Mouse (Mus musculus): ENCODE results near the gene Abhd17c. TPM values are rescaled to one million over a fixed set of nuclear protein-coding genes. Genes with fewer than 3 reads are reported as not detected.

The Abhd17c gene
- polyA plus RNA-seq, 1 experiment: 30.2 TPM

GRCm38 (mm10) chr7:84174655-84175448, 23.2 kb upstream of the Abhd17c start:
- no peak for TF ChIP-seq CTCF (IDR thresholded peaks at IDR 0.05; ENCODE audit: low read depth, low read length)
- no peak for TF ChIP-seq POLR2A (IDR thresholded peaks at IDR 0.05; ENCODE audit: borderline replicate concordance, low read depth, low read length)
- Histone ChIP-seq H3K4me3 (ENCODE audit: insufficient read depth, low read length) (no peak overlapping the region), H3K4me1 (ENCODE audit: control insufficient read depth, insufficient read depth, low read length) (peaks cover 27% of the 10 kb centered on the region), H3K27ac (ENCODE audit: insufficient read depth, low read depth, low read length) (no peak overlapping the region)

GRCm38 (mm10) chr7:84173394-84173793, 21.7 kb upstream of the Abhd17c start:
- TF ChIP-seq CTCF (IDR thresholded peaks at IDR 0.05; ENCODE audit: low read depth, low read length) (no peak), POLR2A (IDR thresholded peaks at IDR 0.05; ENCODE audit: borderline replicate concordance, low read depth, low read length) (no peak)
- no peak overlapping the region for H3K27ac ChIP-seq (ENCODE audit: insufficient read depth, low read depth, low read length)
- peaks cover 27% of the 10 kb centered on the region for H3K4me1 ChIP-seq (ENCODE audit: control insufficient read depth, insufficient read depth, low read length)
- no peak overlapping the region for H3K4me3 ChIP-seq (ENCODE audit: insufficient read depth, low read length)

DNA sequence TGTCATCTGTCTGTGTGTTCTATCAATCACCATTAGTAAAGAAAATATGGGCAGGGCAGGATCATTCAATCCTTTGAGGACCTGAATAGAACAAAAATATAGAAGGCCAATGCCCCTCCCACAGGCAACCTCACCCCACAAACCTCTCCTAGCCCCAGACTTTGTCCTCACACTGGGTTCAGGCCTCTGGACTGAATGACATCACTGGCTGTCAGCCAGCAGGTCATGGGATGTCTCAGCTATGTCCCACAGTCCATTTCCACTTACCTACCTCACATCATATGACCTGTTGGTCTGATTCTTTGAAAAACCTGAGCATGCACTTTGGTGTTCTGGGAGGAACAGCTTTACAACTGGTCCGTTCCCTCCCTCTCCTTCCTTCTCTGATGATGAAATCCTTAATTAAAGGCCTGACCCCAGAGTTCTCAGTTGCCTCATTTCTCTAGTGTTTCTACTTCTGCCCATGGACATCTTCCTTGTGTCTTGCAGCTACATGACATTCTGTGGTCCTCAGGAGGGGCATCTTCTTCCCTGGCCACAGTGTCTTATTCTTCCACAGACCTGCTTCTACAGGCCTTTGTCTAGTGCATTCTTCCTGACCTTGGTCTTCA, 19.6 kb upstream of the Abhd17c start:
- TF ChIP-seq POLR2A (IDR thresholded peaks at IDR 0.05; ENCODE audit: borderline replicate concordance, low read depth, low read length): no peak
- no peak for TF ChIP-seq CTCF (IDR thresholded peaks at IDR 0.05; ENCODE audit: low read depth, low read length)
- H3K27ac ChIP-seq (ENCODE audit: insufficient read depth, low read depth, low read length): no peak overlapping the region
- peaks cover 18% of the 10 kb centered on the region for H3K4me1 ChIP-seq (ENCODE audit: control insufficient read depth, insufficient read depth, low read length)
- no peak overlapping the region for H3K4me3 ChIP-seq (ENCODE audit: insufficient read depth, low read length)

- TF ChIP-seq POLR2A (IDR thresholded peaks at IDR 0.05; ENCODE audit: borderline replicate concordance, low read depth, low read length): no peak
- no peak for TF ChIP-seq CTCF (IDR thresholded peaks at IDR 0.05; ENCODE audit: low read depth, low read length)
- H3K4me1 ChIP-seq (ENCODE audit: control insufficient read depth, insufficient read depth, low read length): peaks cover 24% of the 10 kb centered on the region
- no peak overlapping the region for H3K27ac ChIP-seq (ENCODE audit: insufficient read depth, low read depth, low read length)
- H3K4me3 ChIP-seq (ENCODE audit: insufficient read depth, low read length): no peak overlapping the region
Measured at GRCm38 (mm10) chr7:84168355-84168754, 16.7 kb upstream of the Abhd17c start.

GRCm38 (mm10) chr7:84166721-84167419, 15.2 kb upstream of the Abhd17c start:
- no peak for TF ChIP-seq POLR2A (IDR thresholded peaks at IDR 0.05; ENCODE audit: borderline replicate concordance, low read depth, low read length)
- TF ChIP-seq CTCF (IDR thresholded peaks at IDR 0.05; ENCODE audit: low read depth, low read length): no peak
- no peak overlapping the region for H3K27ac ChIP-seq (ENCODE audit: insufficient read depth, low read depth, low read length)
- H3K4me1 ChIP-seq (ENCODE audit: control insufficient read depth, insufficient read depth, low read length): peaks cover 27% of the 10 kb centered on the region

GRCm38 (mm10) chr7:84166007-84166406, 14.3 kb upstream of the Abhd17c start:
- H3K4me3 ChIP-seq (ENCODE audit: insufficient read depth, low read length): no peak overlapping the region
- TF ChIP-seq POLR2A (IDR thresholded peaks at IDR 0.05; ENCODE audit: borderline replicate concordance, low read depth, low read length) (no peak), CTCF (IDR thresholded peaks at IDR 0.05; ENCODE audit: low read depth, low read length) (no peak)
- no peak overlapping the region for H3K27ac ChIP-seq (ENCODE audit: insufficient read depth, low read depth, low read length)
- peaks cover 19% of the 10 kb centered on the region for H3K4me1 ChIP-seq (ENCODE audit: control insufficient read depth, insufficient read depth, low read length)

More at GRCm38 (mm10) chr7:84166721-84167419, 15.2 kb upstream of the Abhd17c start:
- no peak overlapping the region for H3K4me3 ChIP-seq (ENCODE audit: insufficient read depth, low read length)

GRCm38 (mm10) chr7:84165288-84165687, 13.6 kb upstream of the Abhd17c start:
- H3K27ac ChIP-seq (ENCODE audit: insufficient read depth, low read depth, low read length): no peak overlapping the region

DNA sequence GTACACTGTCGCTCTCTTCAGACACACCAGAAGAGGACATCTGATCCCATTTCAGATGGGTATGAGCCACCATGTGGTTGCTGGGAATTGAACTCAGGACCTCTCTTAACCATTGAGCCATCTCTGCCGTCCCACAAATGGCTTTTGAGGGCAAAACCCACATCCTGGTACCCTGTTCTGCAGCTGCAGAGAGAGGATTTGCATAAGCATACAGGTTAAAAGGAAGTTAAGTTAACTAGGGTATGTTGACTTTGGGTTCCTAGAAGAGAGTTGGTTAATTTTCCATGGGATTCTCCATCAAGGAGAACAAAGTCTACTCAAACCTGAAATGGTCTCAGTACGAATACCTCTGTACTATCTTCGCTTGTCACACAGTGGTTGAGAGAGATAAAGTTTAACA, 13.2 kb upstream of the Abhd17c start:
- Histone ChIP-seq H3K4me3 (ENCODE audit: insufficient read depth, low read length) (no peak overlapping the region), H3K4me1 (ENCODE audit: control insufficient read depth, insufficient read depth, low read length) (peaks cover 15% of the 10 kb centered on the region), H3K27ac (ENCODE audit: insufficient read depth, low read depth, low read length) (no peak overlapping the region)
- TF ChIP-seq POLR2A (IDR thresholded peaks at IDR 0.05; ENCODE audit: borderline replicate concordance, low read depth, low read length): no peak

More at GRCm38 (mm10) chr7:84165288-84165687, 13.6 kb upstream of the Abhd17c start:
- no peak overlapping the region for H3K4me3 ChIP-seq (ENCODE audit: insufficient read depth, low read length)
- no peak for TF ChIP-seq POLR2A (IDR thresholded peaks at IDR 0.05; ENCODE audit: borderline replicate concordance, low read depth, low read length)
- TF ChIP-seq CTCF (IDR thresholded peaks at IDR 0.05; ENCODE audit: low read depth, low read length): no peak
- peaks cover 15% of the 10 kb centered on the region for H3K4me1 ChIP-seq (ENCODE audit: control insufficient read depth, insufficient read depth, low read length)

DNA sequence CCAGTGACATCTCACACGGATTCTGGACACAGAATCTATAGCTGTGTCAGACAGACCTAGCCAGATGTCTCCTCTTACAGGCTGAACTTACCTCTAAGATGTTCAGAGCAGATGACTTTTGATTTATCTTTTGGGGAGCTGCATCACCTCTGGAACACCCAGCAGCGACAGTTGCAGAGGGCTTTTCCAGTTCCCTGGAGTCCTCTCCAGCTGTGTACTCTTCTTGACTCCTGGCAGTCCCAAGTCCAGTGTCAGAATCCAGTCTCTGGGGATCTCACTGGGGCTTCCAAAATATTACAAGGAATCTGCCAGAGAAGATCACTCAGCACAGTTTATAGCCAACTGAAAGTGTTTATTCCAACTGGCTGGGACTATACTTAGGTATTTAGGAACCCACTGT, 12.7 kb upstream of the Abhd17c start:
- Histone ChIP-seq H3K27ac (ENCODE audit: insufficient read depth, low read depth, low read length) (no peak overlapping the region), H3K4me1 (ENCODE audit: control insufficient read depth, insufficient read depth, low read length) (peaks cover 15% of the 10 kb centered on the region), H3K4me3 (ENCODE audit: insufficient read depth, low read length) (no peak overlapping the region)
- no peak for TF ChIP-seq POLR2A (IDR thresholded peaks at IDR 0.05; ENCODE audit: borderline replicate concordance, low read depth, low read length)

GRCm38 (mm10) chr7:84163585-84163984, 11.9 kb upstream of the Abhd17c start:
- peaks cover 15% of the 10 kb centered on the region for H3K4me1 ChIP-seq (ENCODE audit: control insufficient read depth, insufficient read depth, low read length)
- H3K27ac ChIP-seq (ENCODE audit: insufficient read depth, low read depth, low read length): no peak overlapping the region
- TF ChIP-seq POLR2A (IDR thresholded peaks at IDR 0.05; ENCODE audit: borderline replicate concordance, low read depth, low read length): no peak
- no peak for TF ChIP-seq CTCF (IDR thresholded peaks at IDR 0.05; ENCODE audit: low read depth, low read length)
- no peak overlapping the region for H3K4me3 ChIP-seq (ENCODE audit: insufficient read depth, low read length)
